Mouse (Mus musculus) liver, embryonic 14.5 days (tissue): ENCODE results near the gene Gtf2i.
A peak's percentile ranks its signal among the peaks of the same experiment; 100 is the strongest.

Source experiments
- CTCF ChIP-seq: IDR thresholded peaks from 2 replicates; pipeline ENCODE4 v1.5.1; 2016; ENCODE audit warnings: antibody characterized with exemption, low read depth, control low read depth
- EP300 ChIP-seq: IDR thresholded peaks from 2 replicates; pipeline ENCODE4 v1.6.1; 2016; ENCODE audit warnings: antibody characterized with exemption, low read depth

- TF ChIP-seq CTCF (peak; percentile 65), EP300 (no peak)
Measured at GRCm38 (mm10) chr5:134345449-134345848, 30.9 kb upstream of the Gtf2i start.
